Mouse (Mus musculus): ENCODE results near the gene Gldc.

DNA sequence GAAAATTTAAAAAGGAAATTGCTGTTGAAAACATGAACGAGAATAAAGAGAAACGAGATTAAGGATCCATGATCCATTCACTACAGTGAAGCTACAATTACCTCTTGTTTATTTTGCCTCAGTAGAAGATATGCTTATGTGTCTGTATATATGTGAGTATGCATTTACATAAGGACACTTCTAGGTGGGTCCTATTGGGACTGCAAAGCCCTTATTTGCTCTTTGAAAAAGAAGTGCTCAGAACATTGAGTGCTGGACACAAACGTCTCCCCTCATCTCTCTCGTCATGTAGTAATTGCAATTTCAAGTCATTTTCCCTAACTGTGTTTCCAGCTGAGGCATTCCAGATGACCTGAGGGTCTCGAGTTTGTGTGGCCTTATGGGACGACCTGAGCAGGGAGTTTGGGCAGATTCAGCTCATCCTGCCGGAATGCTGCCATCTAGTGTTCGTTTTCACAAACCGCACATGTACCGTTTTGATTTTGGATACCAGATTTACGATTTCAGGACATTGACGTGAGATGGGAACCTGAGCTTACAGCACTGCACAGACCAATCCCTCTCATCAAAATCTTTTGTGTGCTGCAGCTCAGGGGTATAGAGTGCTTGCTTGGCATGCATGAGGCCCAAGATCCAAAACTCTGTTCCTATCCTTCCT, 30.1 kb upstream of the Gldc start:
- TF ChIP-seq CTCF (IDR thresholded peaks at IDR 0.05; ENCODE audit: extremely low read depth, insufficient read depth, insufficient read length, insufficient replicate concordance) = peak; percentile 59; the same call in 1 of the 2 replicates
- no peak for TF ChIP-seq POLR2A (IDR thresholded peaks at IDR 0.05; ENCODE audit: low read depth, low read length)

All from spleen, adult 2 months (tissue).